Mouse (Mus musculus) olfactory bulb, adult 2 months (tissue): Measurements from ENCODE around the gene Gm12394.

Source experiments
- CTCF ChIP-seq: fragments of 200-500 bp; IDR thresholded peaks from 2 replicates; pipeline ENCODE4 v1.5.1; 2012; ENCODE audit warnings: low read depth, mild to moderate bottlenecking, low read length, moderate library complexity; ENCODE audit not compliant: insufficient read depth
- POLR2A ChIP-seq: fragments of 200-500 bp; IDR thresholded peaks from 2 replicates; pipeline ENCODE4 v1.6.1; 2012; ENCODE audit warnings: mild to moderate bottlenecking, low read depth, low read length, moderate library complexity; ENCODE audit not compliant: insufficient read depth

DNA sequence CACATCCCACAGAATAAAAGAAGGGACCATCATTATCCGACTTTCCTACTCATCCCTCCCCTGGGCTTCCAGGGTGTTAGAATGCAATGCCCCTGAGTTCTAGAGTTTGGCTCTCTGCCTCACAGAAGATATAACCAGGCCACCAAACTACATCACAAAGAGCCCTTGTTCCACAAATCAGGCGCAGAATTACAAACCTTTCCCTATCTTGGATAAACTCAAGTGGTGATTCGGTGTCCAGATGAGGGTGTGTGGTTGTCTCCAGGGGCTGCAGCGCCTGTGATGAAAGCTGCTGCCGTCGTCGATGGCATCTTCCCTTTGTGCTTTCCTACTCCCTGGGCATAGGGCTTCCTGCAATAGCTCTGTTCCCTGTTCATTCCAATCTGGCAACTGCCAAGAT lies 17.6 kb upstream of the Gm12394 start, which contains the start of gene Fam205c:
- no peak for TF ChIP-seq POLR2A
- no peak for TF ChIP-seq CTCF
